Mouse (Mus musculus) bone marrow, adult 2 months (tissue): ENCODE results near the gene Zfp775. TPM values are rescaled to one million over a fixed set of nuclear protein-coding genes. Genes with fewer than 3 reads are reported as not detected.
"Not testable (repeated sequence)": the region's sequence is repeated elsewhere in the genome, so short reads cannot be mapped to it uniquely, and the experiment has no call there.

Experiments
- H3K27ac ChIP-seq: fragments of 200-500 bp; 2 replicates; pipeline ENCODE4 v1.5.1; 2012; ENCODE audit warnings: low read depth, mild to moderate bottlenecking, control low read depth, inconsistent platforms, low read length; ENCODE audit not compliant: control insufficient read depth, poor library complexity, insufficient read depth
- H3K4me1 ChIP-seq: fragments of 200-500 bp; 2 replicates; pipeline ENCODE4 v1.6.1; 2011; ENCODE audit warnings: low read length; ENCODE audit not compliant: control insufficient read depth, insufficient read depth
- H3K4me3 ChIP-seq: fragments of 200-500 bp; replicated peaks from 2 replicates; pipeline ENCODE3; 2011; ENCODE audit warnings: mild to moderate bottlenecking, low read depth, low read length, control low read depth; ENCODE audit not compliant: control insufficient read depth
- CTCF ChIP-seq: fragments of 200-500 bp; IDR thresholded peaks from 2 replicates; pipeline ENCODE4 v1.5.1; 2011; ENCODE audit warnings: low read length, control low read depth; ENCODE audit not compliant: control insufficient read depth, insufficient read depth
- POLR2A ChIP-seq: fragments of 200-500 bp; IDR thresholded peaks from 2 replicates; pipeline ENCODE4 v1.6.1; 2011; ENCODE audit warnings: low read depth, mild to moderate bottlenecking, control low read depth, low read length, borderline replicate concordance; ENCODE audit not compliant: control insufficient read depth
- WGBS: fragments of 180-500 bp; shearing (Covaris S2); methylation state at CpG from one replicate; pipeline ENCODE4 v1.1.7; 2018; 5-methylcytosine and 5-hydroxymethylcytosine counted together
- polyA plus RNA-seq: library from polyadenylated mRNA; stranded (reverse); fragments of >200 nt; gene quantifications from 2 replicates; pipeline ENCODE4 v1.2.4, GENCODE M21; 2011; ENCODE audit warnings: low replicate concordance; ENCODE audit not compliant: missing spikeins, insufficient read depth, insufficient read length

Zfp775 gene
- polyA plus RNA-seq, 1 experiment = 1.1 TPM

DNA sequence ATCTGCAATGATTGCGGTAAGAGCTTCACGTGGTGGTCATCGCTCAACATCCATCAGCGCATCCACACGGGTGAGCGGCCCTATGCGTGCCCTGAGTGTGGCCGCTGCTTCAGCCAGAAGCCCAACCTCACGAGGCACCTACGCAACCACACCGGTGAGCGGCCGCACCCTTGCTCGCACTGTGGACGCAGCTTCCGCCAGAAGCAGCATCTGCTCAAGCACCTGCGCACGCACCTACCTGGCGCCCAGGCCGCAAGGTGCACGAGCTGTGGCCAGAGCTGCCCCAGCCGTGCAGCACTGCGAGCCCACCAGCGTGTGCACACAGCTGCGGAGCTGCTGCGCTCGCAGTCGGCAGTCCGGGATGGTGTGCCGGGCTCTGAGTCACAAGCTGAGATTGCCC lies 18.2 kb downstream of the Zfp775 start:
- Histone ChIP-seq H3K4me3 (no peak overlapping the region), H3K4me1 (no peaks in the 10 kb centered on the region; the same call in 1 of the 2 replicates), H3K27ac (no peak overlapping the region; the same call in 1 of the 2 replicates)
- TF ChIP-seq CTCF (no peak), POLR2A (no peak)
- 93% methylated on average over 30 of the region's 30 CpGs for WGBS

DNA sequence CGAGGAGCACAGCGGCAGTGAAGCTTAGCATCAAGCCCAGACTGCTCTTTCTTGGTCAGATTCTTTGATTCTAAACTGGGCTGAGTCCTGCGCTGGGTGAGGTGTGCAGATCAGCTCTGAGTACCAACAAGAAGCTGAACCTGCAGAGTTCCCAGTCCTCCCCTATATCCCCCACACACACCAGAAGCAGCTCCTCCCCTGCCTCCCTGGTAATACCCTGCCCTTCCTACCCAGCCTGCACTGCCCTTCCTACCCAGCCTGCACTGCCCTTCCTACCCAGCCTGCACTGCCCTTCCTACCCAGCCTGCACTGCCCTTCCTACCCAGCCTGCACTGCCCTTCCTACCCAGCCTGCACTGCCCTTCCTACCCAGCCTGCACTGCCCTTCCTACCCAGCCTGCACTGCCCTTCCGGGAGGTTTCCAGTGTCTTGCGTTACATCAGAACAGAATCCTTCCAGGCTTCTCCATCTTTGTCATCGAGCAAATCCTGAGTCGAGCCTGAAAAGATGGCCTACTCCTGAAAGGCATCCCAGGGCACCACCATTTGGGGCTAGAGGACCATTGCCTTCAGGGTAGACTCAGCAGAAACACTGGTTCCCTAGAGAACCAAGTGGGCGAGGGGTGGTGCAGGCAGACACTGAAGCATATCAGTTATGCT lies 20.5 kb downstream of the Zfp775 start:
- not testable (repeated sequence) for H3K4me1 ChIP-seq, H3K4me3 ChIP-seq, H3K27ac ChIP-seq
- 83% methylated on average over 8 of the region's 8 CpGs for WGBS

DNA sequence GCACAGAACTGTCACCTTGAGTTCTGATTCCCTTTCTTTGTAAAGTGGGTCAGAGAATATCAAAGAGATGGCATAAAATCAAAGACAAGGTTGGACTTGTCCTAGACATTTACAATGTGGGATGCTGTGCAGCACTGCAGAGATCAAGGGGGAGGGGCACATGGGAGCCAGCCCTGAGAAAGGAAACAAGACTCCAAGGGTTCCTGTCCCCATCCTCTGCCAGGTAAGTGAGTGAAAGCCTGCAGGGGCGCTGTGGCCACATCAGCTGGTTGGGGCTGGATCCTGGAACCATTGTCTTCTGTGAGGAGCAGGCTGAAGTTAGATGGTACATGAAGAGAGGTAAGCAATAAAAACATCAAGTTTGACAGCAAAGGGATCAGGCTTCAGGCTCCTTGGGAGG lies 21.6 kb downstream of the Zfp775 start:
- H3K4me1 ChIP-seq = no peaks in the 10 kb centered on the region; the same call in 1 of the 2 replicates
- no peak overlapping the region for H3K27ac ChIP-seq
- WGBS = 68% methylated on average over 1 of the region's 1 CpGs
- TF ChIP-seq POLR2A = no peak
- TF ChIP-seq CTCF = no peak
- no peak overlapping the region for H3K4me3 ChIP-seq

DNA sequence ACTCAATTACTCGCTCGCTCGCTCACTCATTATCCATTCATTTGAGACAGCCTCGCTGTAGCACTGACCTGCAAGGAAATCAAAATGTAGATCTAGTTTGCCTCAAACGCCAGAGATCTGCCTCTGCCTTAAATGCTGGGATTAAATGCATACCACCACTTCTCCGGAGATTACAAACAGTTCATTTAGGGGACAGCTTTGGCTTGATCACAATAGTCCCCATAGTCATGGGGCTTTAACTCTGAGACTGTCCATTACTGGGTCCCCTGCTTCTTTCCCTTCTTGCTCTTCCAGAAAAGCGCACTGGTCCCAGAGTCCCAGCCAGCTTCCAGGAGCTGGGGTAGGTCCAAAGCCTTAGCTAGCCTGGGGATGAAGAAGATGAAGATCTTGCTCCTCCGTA lies 24.6 kb downstream of the Zfp775 start, which contains the start of gene AI854703:
AI854703 (plus strand) TSS at position 301 of the 400 bp plus-strand sequence.
- Histone ChIP-seq H3K4me3 (peak within 1 kb of the TSS; percentile 11), H3K4me1 (no peaks in the 10 kb centered on the region), H3K27ac (no peak within 1 kb of the TSS)
- WGBS = 80% methylated on average over 8 of the region's 8 CpGs
- no peak for TF ChIP-seq CTCF
- TF ChIP-seq POLR2A = no peak

DNA sequence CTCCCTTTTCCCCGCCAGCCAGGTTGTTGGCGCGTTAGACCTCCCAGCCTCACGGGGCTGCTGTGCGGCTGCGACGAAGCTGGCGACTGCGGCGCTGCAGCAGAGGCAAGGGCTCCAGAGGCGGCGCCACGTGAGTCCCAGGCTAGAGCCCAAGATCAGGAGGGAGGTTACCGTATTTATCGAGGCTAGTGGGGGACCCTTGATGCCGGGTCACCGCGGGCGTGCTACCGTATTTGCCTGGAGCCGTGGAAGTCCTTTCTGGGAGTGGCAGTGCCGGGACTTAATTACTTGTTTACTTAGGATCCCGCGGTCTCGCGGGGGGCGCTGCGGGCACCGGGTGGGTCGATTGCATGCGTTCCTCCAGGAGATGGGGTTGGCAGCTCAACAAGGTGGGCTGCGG lies 25.1 kb downstream of the Zfp775 start:
- no peak for TF ChIP-seq POLR2A
- no peak for TF ChIP-seq CTCF
- no peak overlapping the region for H3K27ac ChIP-seq
- no peaks in the 10 kb centered on the region for H3K4me1 ChIP-seq
- peak overlapping the region; percentile 11 for H3K4me3 ChIP-seq
- 2% methylated on average over 32 of the region's 32 CpGs for WGBS

DNA sequence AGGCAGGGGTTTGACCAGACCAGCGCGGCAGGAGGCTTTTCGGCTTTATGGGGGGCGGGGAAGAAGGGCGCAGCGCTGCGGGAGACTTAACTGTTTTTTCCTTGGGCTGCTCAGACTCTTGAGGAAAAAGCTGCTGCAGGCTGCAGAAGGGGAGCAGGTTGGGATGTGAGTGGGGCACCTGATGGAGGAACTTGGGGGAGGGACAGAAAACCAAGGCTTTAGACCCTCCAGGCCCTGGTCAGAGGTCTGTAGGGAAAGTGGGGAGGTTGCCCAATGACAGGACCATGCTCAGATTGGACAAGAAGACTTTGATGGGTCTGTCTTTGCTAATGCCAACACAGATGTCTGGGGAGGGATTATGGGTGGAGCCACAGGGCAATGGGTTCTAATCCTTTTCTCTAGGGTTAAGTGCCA lies 25.7 kb downstream of the Zfp775 start:
- 8% methylated on average over 7 of the region's 7 CpGs for WGBS
- no peak for TF ChIP-seq POLR2A
- TF ChIP-seq CTCF = no peak
- H3K4me1 ChIP-seq = no peaks in the 10 kb centered on the region
- H3K4me3 ChIP-seq = no peak overlapping the region
- no peak overlapping the region for H3K27ac ChIP-seq

DNA sequence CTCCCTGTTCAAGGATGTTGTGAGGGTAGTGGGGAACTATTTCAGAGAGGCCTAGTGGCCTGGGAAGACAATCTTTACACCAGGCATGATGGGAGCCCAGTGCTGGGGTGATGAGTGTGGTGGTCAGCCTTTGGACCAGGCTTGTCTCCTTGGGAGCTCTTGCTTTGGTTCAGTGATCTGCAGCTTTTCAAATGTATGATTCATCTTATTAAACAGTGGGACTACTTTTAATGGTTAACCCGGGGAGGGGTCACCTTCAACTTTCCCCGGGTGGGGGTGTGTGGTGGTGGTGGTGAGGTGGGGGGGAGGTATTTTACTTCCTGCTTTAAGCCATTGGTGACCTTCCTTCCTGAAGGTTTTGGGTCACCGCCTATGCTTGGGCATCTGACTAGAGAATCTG lies 26.5 kb downstream of the Zfp775 start:
- H3K4me1 ChIP-seq = no peaks in the 10 kb centered on the region
- TF ChIP-seq CTCF (no peak), POLR2A (no peak)
- H3K27ac ChIP-seq = no peak overlapping the region
- H3K4me3 ChIP-seq = no peak overlapping the region
- WGBS = 55% methylated on average over 3 of the region's 3 CpGs

DNA sequence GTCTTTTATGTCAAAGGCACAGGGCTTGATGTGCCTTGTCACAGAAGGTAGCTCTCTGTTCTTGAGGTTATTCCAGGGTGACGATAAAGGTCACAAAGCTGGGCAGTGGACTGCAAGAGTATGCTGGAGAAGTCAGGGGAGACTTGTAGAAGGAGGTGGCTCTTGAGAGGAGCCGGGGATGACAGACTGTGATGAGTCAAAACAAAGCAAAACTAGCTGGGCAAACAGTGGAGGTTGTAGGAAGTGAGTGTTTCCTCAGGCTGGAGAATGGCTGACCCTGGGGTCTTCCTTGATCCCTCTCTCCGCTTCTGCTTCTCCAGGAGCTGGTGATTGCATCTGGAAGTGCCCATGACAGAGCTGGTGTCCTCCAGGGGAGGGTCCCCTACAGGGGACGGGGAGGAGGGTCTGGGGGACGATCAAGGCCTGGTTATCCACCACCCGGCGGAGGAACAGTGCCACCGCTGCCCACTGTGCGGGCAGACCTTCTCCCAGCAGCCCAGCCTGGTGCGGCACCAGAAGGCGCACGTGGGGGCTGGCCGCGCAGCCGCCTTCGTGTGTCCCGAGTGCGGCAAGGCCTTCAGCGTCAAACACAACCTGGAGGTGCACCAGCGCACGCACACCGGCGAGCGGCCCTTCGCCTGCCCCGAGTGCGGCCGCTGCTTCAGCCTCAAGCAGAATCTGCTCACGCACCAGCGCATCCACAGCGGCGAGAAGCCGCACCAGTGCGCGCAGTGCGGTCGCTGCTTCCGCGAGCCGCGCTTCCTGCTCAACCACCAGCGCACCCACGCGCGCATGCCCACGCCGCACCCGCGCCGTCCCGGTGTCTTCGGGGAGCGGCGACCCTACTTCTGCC lies 27.2 kb downstream of the Zfp775 start:
- H3K4me1 ChIP-seq = no peaks in the 10 kb centered on the region
- no peak overlapping the region for H3K27ac ChIP-seq
- peak overlapping the region; percentile 7 for H3K4me3 ChIP-seq
- 4% methylated on average over 54 of the region's 54 CpGs for WGBS
- 0 out of 2 replicates have a peak, but pooled peaks have one; percentile 21 for TF ChIP-seq POLR2A
- TF ChIP-seq CTCF = no peak

DNA sequence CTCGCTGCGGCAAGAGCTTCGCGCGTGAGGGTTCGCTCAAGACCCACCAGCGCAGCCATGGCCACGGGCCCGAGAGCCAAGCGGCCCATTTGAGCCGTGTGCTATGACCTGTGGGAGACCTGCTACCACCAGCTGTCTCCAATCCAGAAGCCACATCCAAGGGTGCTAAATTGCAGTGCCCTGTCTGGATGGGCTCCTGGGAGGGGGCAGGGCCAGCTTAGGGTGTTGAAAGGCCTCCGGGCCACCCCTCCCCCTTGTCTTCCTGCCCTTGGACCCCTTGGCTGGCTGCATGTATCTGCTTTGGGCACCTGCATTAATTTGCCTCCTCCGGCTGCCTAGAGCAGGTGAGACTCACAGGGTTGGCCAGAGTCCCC lies 27.8 kb downstream of the Zfp775 start:
- no peak overlapping the region for H3K4me3 ChIP-seq
- 20% methylated on average over 13 of the region's 13 CpGs for WGBS
- no peaks in the 10 kb centered on the region for H3K4me1 ChIP-seq
- TF ChIP-seq POLR2A (no peak), CTCF (no peak)
- no peak overlapping the region for H3K27ac ChIP-seq
